Mouse (Mus musculus): ENCODE data around the gene Ier2. TPM values are rescaled to one million over a fixed set of nuclear protein-coding genes. Genes with fewer than 3 reads are reported as not detected.
A peak's percentile ranks its signal among the peaks of the same experiment; 100 is the strongest.
"Not testable (repeated sequence)": the region's sequence is repeated elsewhere in the genome, so short reads cannot be mapped to it uniquely, and the experiment has no call there.

The Ier2 gene
- polyA plus RNA-seq, 1 experiment from 2014 or later = 80.3 TPM

DNA sequence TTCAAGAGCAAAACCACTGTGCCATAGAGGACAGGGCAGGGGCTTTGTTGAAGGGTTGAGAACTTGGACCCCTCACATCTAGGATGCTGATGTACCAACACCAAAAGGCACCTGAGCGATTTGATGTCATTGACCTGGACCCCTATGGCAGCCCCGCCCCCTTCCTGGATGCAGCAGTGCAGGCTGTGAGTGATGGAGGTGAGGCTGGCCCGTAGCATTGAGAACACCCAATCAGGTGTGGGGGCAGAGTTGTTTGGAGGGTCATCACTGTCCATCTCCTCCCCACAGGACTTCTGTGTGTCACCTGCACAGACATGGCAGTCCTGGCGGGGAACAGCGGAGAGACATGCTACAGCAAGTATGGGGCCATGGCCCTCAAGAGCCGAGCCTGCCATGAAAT lies 32.5 kb upstream of the Ier2 start:
- H3K4me2 ChIP-seq = no peak overlapping the region
- H3K36me3 ChIP-seq = peaks cover 82% of the 10 kb centered on the region
- H3K27ac ChIP-seq = no peak overlapping the region
- no peak overlapping the region for H3K9ac ChIP-seq
- H3K4me1 ChIP-seq = peaks cover 14% of the 10 kb centered on the region
- no peaks in the 10 kb centered on the region for H3K9me3 ChIP-seq (replicated peaks)
- WGBS = 93% methylated on average over 6 of the region's 6 CpGs
- ATAC-seq (replicated peaks; ENCODE audit: low FRiP score) = no peak
- H3K4me3 ChIP-seq (replicated peaks) = no peak overlapping the region
- no peaks in the 10 kb centered on the region for H3K27me3 ChIP-seq

DNA sequence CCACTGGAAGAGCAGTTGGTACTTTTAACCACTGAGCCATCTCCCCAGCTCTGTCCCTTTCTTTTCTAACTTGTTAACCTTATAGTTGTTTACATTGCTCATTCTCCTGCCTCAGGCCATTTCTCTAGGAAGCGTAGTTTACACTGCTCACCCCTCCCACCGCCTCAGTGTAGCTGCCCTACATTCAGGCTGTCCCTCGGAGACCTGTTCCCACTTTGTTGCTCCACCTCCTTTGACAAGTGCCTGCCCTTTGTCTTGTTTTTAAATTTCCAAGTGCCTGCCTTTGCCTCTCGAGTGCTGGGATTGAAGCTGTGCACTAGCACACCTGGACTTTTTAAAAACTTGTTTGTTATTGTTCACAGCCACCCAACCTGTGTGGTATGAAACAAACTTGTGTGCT lies 30.7 kb upstream of the Ier2 start:
- Histone ChIP-seq H3K27me3 (no peaks in the 10 kb centered on the region), H3K9ac (no peak overlapping the region), H3K4me2 (no peak overlapping the region), H3K9me3 (replicated peaks) (no peaks in the 10 kb centered on the region), H3K4me1 (peaks cover 19% of the 10 kb centered on the region), H3K27ac (no peak overlapping the region), H3K4me3 (replicated peaks) (no peak overlapping the region), H3K36me3 (peaks cover 69% of the 10 kb centered on the region)
- 83% methylated on average over 4 of the region's 4 CpGs for WGBS
- no peak for ATAC-seq (replicated peaks; ENCODE audit: low FRiP score)

DNA sequence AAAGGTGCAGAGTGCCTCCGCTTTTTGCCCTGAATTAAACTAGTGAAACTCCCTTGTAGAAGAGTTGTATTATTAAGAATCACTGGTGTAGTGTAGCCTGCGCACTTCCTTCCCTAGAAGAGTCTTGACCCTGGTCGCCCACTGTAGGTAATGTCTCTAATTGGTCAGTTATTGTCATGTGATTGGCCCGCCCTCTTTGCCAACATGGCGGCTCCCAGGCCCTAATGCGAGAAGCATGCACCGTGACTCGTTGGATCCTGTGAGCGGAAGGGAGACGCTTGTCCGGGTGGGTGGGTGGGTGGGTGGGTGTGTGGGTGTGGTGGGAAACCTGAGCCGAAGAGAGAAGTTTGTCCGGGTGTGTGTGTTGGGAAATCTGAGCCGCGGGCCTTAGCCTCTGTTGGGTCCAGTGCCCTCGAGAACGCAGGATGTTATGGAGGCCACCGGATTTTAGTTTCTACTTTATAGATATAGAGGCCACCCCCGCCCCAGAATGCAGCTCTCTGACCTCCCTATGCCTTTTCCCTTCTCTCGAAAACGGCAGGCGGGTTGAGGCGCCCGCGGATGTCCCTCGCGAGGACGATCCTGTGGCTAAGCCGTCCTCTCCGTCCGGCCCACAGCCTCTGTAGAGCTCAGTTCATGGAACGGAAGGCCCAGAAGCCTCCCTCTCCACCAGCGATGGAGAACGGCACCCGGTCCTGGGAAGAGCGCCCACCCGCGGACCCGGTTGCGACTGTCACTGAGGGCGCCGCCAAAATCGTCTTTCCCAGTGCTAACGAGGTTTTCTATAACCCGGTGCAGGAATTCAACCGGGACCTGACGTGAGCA lies 26.7 kb upstream of the Ier2 start:
- peak; percentile 83 for ATAC-seq (replicated peaks; ENCODE audit: low FRiP score)
- H3K9ac ChIP-seq = peak overlapping the region; percentile 80
- WGBS = 0% methylated on average over 47 of the region's 47 CpGs

GRCm38 (mm10) chr8:84687705-84688100 lies 25.1 kb upstream of the Ier2 start, which contains the start of gene Nacc1:
TSS of gene Nacc1 (minus strand) at chr8:84687862.
- peaks cover 30% of the 10 kb centered on the region for H3K36me3 ChIP-seq
- peaks cover 55% of the 10 kb centered on the region for H3K4me1 ChIP-seq
- H3K4me3 ChIP-seq (replicated peaks) = peak within 1 kb of the TSS; percentile 99
- H3K4me2 ChIP-seq = peak within 1 kb of the TSS; percentile 90
- H3K27me3 ChIP-seq = no peaks in the 10 kb centered on the region
- peak within 1 kb of the TSS; percentile 99 for H3K9ac ChIP-seq
- no peaks in the 10 kb centered on the region for H3K9me3 ChIP-seq (replicated peaks)
- H3K27ac ChIP-seq = peak within 1 kb of the TSS; percentile 95
- peak; percentile 81 for ATAC-seq (replicated peaks; ENCODE audit: low FRiP score)
- WGBS = under 1% methylated on average over 35 of the region's 37 CpGs

More for the DNA sequence above, 26.7 kb upstream of the Ier2 start:
- peak overlapping the region; percentile 72 for H3K27ac ChIP-seq
- H3K27me3 ChIP-seq = no peaks in the 10 kb centered on the region
- no peaks in the 10 kb centered on the region for H3K9me3 ChIP-seq (replicated peaks)
- peaks cover 49% of the 10 kb centered on the region for H3K4me1 ChIP-seq
- H3K4me2 ChIP-seq = peak overlapping the region; percentile 90
- H3K4me3 ChIP-seq (replicated peaks) = peak overlapping the region; percentile 99
- H3K36me3 ChIP-seq = peaks cover 31% of the 10 kb centered on the region

DNA sequence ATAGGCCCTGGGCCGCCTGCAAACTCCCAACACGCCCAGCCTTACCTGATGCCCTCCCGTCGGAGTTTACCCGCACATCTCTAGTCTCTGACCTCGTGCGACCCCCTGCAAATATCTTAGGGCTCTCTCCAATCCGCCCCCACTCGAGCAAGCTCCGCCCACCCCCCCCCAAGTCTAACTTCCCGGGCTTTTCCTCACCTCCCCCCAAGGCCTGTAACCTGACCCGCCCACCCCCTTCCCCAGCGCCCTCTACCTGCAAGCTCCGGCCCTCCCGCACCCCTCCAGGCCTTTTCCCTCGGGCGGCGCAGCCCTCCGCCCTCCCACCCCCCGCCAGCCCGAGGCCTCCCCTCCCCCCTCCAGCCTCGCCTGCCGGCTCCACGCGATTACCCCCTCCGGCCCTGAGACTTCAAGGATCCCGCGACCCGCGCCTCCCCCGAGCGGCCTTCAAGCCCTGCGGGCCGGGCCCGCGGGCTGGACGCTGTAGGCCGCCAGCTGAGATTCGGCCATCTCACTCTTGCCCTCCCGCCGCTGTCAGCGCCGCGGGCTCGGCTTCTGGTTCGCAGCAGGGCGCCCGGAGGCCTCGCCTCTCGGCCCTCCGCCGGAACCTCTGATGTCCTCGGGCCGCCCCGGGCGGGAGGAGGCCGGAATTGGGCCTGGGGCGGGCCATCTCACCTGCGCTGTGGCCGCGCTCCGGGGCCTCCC lies 24.5 kb upstream of the Ier2 start:
- peak overlapping the region; percentile 95 for H3K27ac ChIP-seq
- H3K9me3 ChIP-seq (replicated peaks) = no peaks in the 10 kb centered on the region
- H3K4me1 ChIP-seq = peaks cover 55% of the 10 kb centered on the region
- H3K36me3 ChIP-seq = peaks cover 30% of the 10 kb centered on the region
- H3K27me3 ChIP-seq = no peaks in the 10 kb centered on the region
- H3K4me2 ChIP-seq = peak overlapping the region; percentile 90
- ATAC-seq (replicated peaks; ENCODE audit: low FRiP score) = peak; percentile 47
- peak overlapping the region; percentile 99 for H3K9ac ChIP-seq
- peak overlapping the region; percentile 99 for H3K4me3 ChIP-seq (replicated peaks)
- WGBS = 0% methylated on average over 56 of the region's 62 CpGs

- Histone ChIP-seq H3K4me3 (replicated peaks) (peak within 1 kb of the TSS; percentile 99), H3K27ac (peak within 1 kb of the TSS; percentile 95), H3K4me1 (peaks cover 55% of the 10 kb centered on the region), H3K27me3 (no peaks in the 10 kb centered on the region), H3K9ac (peak within 1 kb of the TSS; percentile 99), H3K36me3 (peaks cover 32% of the 10 kb centered on the region), H3K4me2 (peak within 1 kb of the TSS; percentile 90), H3K9me3 (replicated peaks) (no peaks in the 10 kb centered on the region)
- 13% methylated on average over 20 of the region's 20 CpGs for WGBS
- peak; percentile 9 for ATAC-seq (replicated peaks; ENCODE audit: low FRiP score)
These were observed 23.7 kb upstream of the Ier2 start, which contains the start of gene Trmt1 for GRCm38 (mm10) chr8:84686191-84687002. TSS of gene Trmt1 (plus strand) at chr8:84686307.

- 68% methylated on average over 3 of the region's 3 CpGs for WGBS
- ATAC-seq (replicated peaks; ENCODE audit: low FRiP score) = no peak
These were observed 21.9 kb upstream of the Ier2 start for GRCm38 (mm10) chr8:84684537-84684936.

DNA sequence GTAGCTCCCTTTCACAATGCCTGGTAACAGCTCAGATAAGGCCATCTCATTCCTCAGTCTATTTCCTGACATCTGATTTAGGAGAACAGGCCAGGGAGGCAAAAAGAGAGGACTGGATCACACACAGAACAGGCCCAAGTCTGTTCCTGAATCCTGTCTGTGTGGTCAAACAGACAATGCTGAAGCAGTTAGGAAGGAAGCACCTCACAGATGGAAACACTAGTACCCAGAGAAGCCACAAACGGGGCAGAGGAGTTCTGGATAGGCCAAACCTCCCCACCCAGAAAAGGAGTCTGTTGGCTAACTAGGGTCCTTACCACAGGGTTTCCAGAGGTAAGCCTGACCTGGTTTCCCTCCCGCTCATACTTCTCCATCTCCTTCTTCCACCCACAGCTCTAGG lies 19.6 kb upstream of the Ier2 start:
- H3K4me1 ChIP-seq = peaks cover 32% of the 10 kb centered on the region
- H3K4me2 ChIP-seq = no peak overlapping the region
- H3K27ac ChIP-seq = no peak overlapping the region
- H3K9ac ChIP-seq = no peak overlapping the region
- H3K27me3 ChIP-seq = no peaks in the 10 kb centered on the region
- H3K9me3 ChIP-seq (replicated peaks) = no peaks in the 10 kb centered on the region
- 84% methylated on average over 2 of the region's 2 CpGs for WGBS
- ATAC-seq (replicated peaks; ENCODE audit: low FRiP score) = no peak
- H3K36me3 ChIP-seq = peaks cover 38% of the 10 kb centered on the region
- H3K4me3 ChIP-seq (replicated peaks) = no peak overlapping the region

More at GRCm38 (mm10) chr8:84684537-84684936, 21.9 kb upstream of the Ier2 start:
- Histone ChIP-seq H3K27ac (no peak overlapping the region), H3K27me3 (no peaks in the 10 kb centered on the region), H3K36me3 (peaks cover 29% of the 10 kb centered on the region), H3K9ac (no peak overlapping the region), H3K4me1 (peaks cover 43% of the 10 kb centered on the region), H3K4me2 (no peak overlapping the region), H3K4me3 (replicated peaks) (no peak overlapping the region), H3K9me3 (replicated peaks) (no peaks in the 10 kb centered on the region)

DNA sequence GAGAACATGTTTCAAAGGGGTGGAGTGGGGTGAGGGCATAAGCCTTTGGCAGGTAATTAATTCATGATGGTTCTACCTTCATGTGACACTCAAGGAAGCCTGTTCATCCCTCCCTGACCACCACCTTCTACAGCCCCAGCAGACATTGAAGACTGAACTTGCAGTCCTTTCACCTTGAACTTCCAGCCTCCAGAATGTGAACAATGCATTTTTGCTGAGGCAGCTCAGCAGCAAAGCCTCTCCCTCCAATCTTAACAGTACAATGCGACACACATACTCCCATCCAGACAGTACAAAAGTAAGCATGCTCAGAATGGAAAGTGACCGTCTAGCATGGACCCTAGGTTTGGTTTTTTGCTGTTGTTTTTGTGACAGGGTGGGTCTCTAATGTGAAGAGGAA lies 18.8 kb upstream of the Ier2 start:
- ATAC-seq (replicated peaks; ENCODE audit: low FRiP score) = no peak
- H3K27me3 ChIP-seq = no peaks in the 10 kb centered on the region
- no peaks in the 10 kb centered on the region for H3K9me3 ChIP-seq (replicated peaks)
- no peak overlapping the region for H3K4me3 ChIP-seq (replicated peaks)
- H3K4me1 ChIP-seq = peaks cover 27% of the 10 kb centered on the region
- no peak overlapping the region for H3K27ac ChIP-seq
- WGBS = 84% methylated on average over 2 of the region's 2 CpGs
- no peak overlapping the region for H3K9ac ChIP-seq
- H3K36me3 ChIP-seq = peaks cover 46% of the 10 kb centered on the region
- no peak overlapping the region for H3K4me2 ChIP-seq

DNA sequence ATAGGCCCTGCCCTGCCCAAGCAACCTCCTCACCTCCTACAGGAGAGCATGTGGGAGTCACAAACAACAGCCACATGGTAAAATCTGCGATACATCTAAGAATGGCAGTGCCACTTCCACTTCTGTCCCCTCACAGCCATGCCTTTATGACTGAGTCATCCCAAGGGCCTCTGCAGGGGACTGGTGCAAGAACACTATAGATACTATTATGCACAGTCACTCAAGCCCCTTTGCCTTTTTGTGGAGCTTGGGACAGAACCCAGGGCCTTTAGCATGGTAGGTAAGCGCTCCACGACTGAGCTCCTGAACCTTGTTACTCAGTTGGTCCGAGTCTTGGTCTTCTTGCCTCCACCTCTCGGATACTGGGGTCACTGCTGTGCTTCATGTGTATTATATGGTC lies 14.7 kb upstream of the Ier2 start:
- Histone ChIP-seq H3K9ac (no peak overlapping the region), H3K27me3 (no peaks in the 10 kb centered on the region), H3K36me3 (peaks cover 68% of the 10 kb centered on the region), H3K4me3 (replicated peaks) (no peak overlapping the region), H3K9me3 (replicated peaks) (no peaks in the 10 kb centered on the region), H3K4me1 (no peaks in the 10 kb centered on the region), H3K27ac (no peak overlapping the region), H3K4me2 (no peak overlapping the region)
- 91% methylated on average over 5 of the region's 5 CpGs for WGBS
- ATAC-seq (replicated peaks; ENCODE audit: low FRiP score) = no peak

- not testable (repeated sequence) for H3K4me2 ChIP-seq; H3K4me3 ChIP-seq (replicated peaks); H3K27me3 ChIP-seq; H3K9ac ChIP-seq; H3K9me3 ChIP-seq (replicated peaks)
- H3K27ac ChIP-seq = peak overlapping the region; percentile 82
- peaks cover 24% of the 10 kb centered on the region for H3K4me1 ChIP-seq
- H3K36me3 ChIP-seq = peaks cover 72% of the 10 kb centered on the region
- 75% methylated on average over 5 of the region's 5 CpGs for WGBS
- ATAC-seq (replicated peaks; ENCODE audit: low FRiP score) = peak; percentile 47
These were observed 7.8 kb upstream of the Ier2 start for GRCm38 (mm10) chr8:84670295-84671006.

All from kidney, embryonic 15.5 days (tissue).